Mouse (Mus musculus): ENCODE data around the gene Pawr. TPM values are rescaled to one million over a fixed set of nuclear protein-coding genes. Genes with fewer than 3 reads are reported as not detected.
A peak's percentile ranks its signal among the peaks of the same experiment; 100 is the strongest.

The Pawr gene
- polyA plus RNA-seq (2016; fragmentation: Nextera tagmentation; extraction: Ambion mirVana): 21.0 and 23.2 TPM in 2 replicates

DNA sequence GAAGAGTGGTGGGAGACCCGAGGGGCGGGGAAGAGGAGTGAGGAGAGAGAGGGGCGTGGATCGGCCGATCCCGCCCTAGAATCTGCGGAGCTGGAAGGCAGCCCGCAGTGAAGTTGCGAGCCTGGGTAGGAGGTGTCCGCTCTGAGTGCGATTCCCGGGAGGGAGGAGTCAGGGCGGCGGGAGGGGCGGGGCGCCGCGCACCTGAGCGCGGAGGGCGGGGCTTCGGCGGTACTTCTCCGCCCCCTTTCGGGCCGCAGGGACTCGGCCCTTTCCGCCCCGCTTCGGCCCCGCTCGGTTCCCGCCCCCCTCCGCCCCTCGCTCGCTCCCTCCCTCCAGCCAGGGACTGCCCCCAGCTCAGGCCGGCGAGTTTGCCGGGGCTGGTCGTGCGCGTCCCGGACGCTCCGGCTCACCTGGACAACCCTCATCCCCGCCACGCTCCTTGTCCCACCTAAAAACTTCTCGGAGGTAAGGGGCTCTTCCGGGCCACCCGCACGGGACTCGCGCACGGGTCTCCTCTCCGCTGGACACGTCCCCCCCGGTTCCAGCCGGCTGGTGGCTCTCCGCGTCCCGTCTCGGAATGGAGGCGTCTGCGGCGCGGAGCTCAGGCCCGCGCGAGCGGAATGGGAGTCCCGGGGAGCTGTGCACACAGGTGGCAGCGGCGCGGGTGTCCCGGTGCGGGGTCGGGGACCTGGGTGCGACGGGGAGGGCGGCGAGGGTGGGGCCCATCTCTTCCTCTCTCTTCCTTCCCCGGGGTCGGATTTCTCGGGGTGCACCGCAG lies at the start of gene Pawr:
Gene Pawr (plus strand): TSS at position 338 of the 778 bp plus-strand sequence.
- H3K36me3 ChIP-seq: peaks cover 13% of the 10 kb centered on the region; the same call in 1 of the 2 replicates
- peak within 1 kb of the TSS; percentile 95 for H3K9ac ChIP-seq
- peaks cover 9% of the 10 kb centered on the region; the same call in 1 of the 2 replicates for H3K4me1 ChIP-seq (replicated peaks)
- WGBS: under 1% methylated on average over 65 of the region's 85 CpGs
- H3K4me2 ChIP-seq: peak within 1 kb of the TSS; percentile 79
- peak within 1 kb of the TSS; percentile 90 for H3K27ac ChIP-seq (ENCODE audit: poor library complexity, severe bottlenecking)
- H3K9me3 ChIP-seq (replicated peaks): no peaks in the 10 kb centered on the region
- H3K4me3 ChIP-seq: peak within 1 kb of the TSS; percentile 91
- peak; percentile 94 for ATAC-seq (ENCODE audit: insufficient number of reproducible peaks, low FRiP score)
- H3K27me3 ChIP-seq (replicated peaks): 0 out of 2 replicates have a peak, but pooled peaks cover 3% of the 10 kb centered on the region

DNA sequence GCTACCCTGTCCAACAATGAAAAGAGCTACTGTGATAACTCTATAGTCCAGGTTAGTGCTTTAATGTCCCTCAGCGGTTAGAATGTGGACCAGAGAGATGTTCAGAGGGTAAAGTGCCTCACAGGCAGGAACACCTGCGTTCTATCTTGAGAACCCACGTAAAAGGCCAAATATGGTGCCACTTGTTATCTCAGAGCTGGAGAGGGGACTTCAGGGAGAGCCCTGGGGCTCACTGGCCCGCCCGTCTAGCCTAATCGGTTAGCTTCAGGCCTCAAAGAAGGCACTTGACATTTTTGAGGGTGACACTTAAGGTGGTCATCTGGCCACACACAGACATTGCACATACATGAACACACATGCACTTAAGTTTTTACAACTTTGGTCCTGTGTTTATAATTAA lies 49.6 kb upstream of the Pawr start:
- no peak overlapping the region for H3K27ac ChIP-seq (ENCODE audit: poor library complexity, severe bottlenecking)
- H3K4me1 ChIP-seq (replicated peaks): peaks cover 10% of the 10 kb centered on the region
- WGBS: 49% methylated on average over 6 of the region's 6 CpGs
- no peak overlapping the region for H3K4me3 ChIP-seq
- H3K9ac ChIP-seq: no peak overlapping the region
- no peak for ATAC-seq (ENCODE audit: insufficient number of reproducible peaks, low FRiP score)
- no peak overlapping the region for H3K4me2 ChIP-seq
- no peaks in the 10 kb centered on the region for H3K27me3 ChIP-seq (replicated peaks)
- no peaks in the 10 kb centered on the region for H3K9me3 ChIP-seq (replicated peaks)
- peaks cover 23% of the 10 kb centered on the region for H3K36me3 ChIP-seq

DNA sequence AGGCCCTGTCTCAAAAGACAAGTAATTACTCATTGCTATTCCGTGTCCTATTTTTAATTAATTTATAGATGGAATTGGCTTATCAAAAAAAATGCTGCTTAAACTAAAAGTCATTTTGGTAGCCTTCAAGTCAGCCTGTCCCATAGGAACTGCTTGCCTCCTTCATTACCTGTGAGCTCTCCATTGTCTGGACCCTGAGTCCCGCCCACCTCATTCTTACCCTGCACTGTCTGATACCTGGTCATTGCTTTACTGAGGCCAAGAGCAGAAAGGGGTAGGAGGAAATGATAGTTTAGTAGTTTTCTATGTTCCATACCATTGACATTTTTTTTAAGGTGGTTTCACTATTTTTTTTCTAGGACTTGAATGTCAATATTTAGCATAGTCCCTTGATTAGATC lies 48.5 kb upstream of the Pawr start:
- H3K9me3 ChIP-seq (replicated peaks): no peaks in the 10 kb centered on the region
- no peak overlapping the region for H3K9ac ChIP-seq
- H3K4me1 ChIP-seq (replicated peaks): peaks cover 6% of the 10 kb centered on the region
- H3K4me2 ChIP-seq: no peak overlapping the region
- H3K27ac ChIP-seq (ENCODE audit: poor library complexity, severe bottlenecking): no peak overlapping the region
- no peak overlapping the region for H3K4me3 ChIP-seq
- ATAC-seq (ENCODE audit: insufficient number of reproducible peaks, low FRiP score): no peak
- peaks cover 18% of the 10 kb centered on the region for H3K36me3 ChIP-seq
- 91% methylated on average over 2 of the region's 2 CpGs for WGBS
- H3K27me3 ChIP-seq (replicated peaks): no peaks in the 10 kb centered on the region

DNA sequence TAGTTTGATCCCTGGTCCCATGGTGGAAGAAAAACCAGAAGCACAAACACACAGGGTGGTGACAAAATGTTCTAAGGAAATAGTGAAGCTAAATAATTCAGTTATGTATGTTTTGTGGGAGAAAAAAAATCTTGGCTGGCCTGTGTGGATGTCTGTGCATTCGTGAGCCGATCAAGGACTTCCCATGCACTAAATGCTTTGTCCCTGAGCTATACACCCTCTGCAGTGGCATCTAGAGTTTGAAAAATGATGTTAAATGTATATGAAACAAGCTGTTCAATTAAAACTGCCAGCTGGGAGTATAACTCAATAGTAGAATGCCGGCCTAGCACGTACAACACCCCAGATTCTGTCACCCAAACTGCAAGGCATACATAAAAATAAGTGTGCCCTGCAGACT lies 48.1 kb upstream of the Pawr start:
- WGBS: 94% methylated on average over 4 of the region's 4 CpGs
- Histone ChIP-seq H3K27ac (ENCODE audit: poor library complexity, severe bottlenecking) (no peak overlapping the region), H3K4me2 (no peak overlapping the region), H3K36me3 (peaks cover 18% of the 10 kb centered on the region), H3K4me1 (replicated peaks) (peaks cover 6% of the 10 kb centered on the region), H3K9ac (no peak overlapping the region), H3K9me3 (replicated peaks) (no peaks in the 10 kb centered on the region), H3K4me3 (no peak overlapping the region), H3K27me3 (replicated peaks) (no peaks in the 10 kb centered on the region)
- no peak for ATAC-seq (ENCODE audit: insufficient number of reproducible peaks, low FRiP score)

DNA sequence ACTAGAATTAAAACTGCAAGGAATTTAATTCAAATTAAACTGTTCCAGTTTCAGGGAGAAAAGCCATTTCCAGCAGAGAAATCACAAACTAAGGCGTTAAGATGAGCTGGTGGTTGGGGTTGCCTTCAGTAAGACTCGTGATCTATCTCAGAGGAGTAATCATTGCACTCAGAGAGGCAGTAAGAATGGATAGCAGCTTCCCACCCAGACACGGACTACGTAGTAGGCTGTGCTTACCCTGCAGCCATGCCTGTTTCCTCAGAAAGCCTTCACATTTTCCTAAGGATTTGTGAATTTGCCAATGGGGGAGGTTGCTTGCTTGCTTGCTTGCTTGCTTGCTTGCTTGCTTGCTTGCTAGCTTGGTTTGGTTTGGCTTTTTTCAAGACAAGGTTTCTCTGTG lies 47.5 kb upstream of the Pawr start:
- no peaks in the 10 kb centered on the region for H3K9me3 ChIP-seq (replicated peaks)
- no peak for ATAC-seq (ENCODE audit: insufficient number of reproducible peaks, low FRiP score)
- peaks cover 6% of the 10 kb centered on the region for H3K4me1 ChIP-seq (replicated peaks)
- H3K4me2 ChIP-seq: no peak overlapping the region
- H3K4me3 ChIP-seq: no peak overlapping the region
- peaks cover 18% of the 10 kb centered on the region for H3K36me3 ChIP-seq
- H3K27me3 ChIP-seq (replicated peaks): no peaks in the 10 kb centered on the region
- H3K9ac ChIP-seq: no peak overlapping the region
- WGBS: 78% methylated on average over 4 of the region's 4 CpGs
- no peak overlapping the region for H3K27ac ChIP-seq (ENCODE audit: poor library complexity, severe bottlenecking)

DNA sequence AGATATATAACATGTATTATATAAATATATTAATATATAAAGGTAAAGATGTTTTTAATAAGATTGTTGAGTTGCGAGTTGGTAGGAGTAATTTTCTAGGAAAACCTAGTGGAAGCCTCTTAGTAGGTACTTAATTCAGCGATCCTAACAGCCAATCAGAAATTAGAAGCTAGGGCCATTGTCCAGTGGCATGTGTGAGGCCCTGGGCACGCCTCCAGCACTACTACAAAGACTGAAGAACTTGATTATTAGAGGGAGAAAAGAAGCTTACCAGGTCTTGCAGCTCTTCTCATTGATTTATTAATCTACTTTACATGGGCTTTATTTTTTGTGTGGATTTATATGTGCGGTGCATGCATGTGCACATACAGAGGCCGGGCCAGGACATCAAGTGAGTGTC lies 46.9 kb upstream of the Pawr start:
- H3K27ac ChIP-seq (ENCODE audit: poor library complexity, severe bottlenecking): no peak overlapping the region
- H3K4me1 ChIP-seq (replicated peaks): peaks cover 6% of the 10 kb centered on the region
- 91% methylated on average over 5 of the region's 5 CpGs for WGBS
- no peak overlapping the region for H3K9ac ChIP-seq
- no peaks in the 10 kb centered on the region for H3K27me3 ChIP-seq (replicated peaks)
- no peaks in the 10 kb centered on the region for H3K9me3 ChIP-seq (replicated peaks)
- H3K4me2 ChIP-seq: no peak overlapping the region
- H3K4me3 ChIP-seq: no peak overlapping the region
- ATAC-seq (ENCODE audit: insufficient number of reproducible peaks, low FRiP score): no peak
- H3K36me3 ChIP-seq: peaks cover 15% of the 10 kb centered on the region

DNA sequence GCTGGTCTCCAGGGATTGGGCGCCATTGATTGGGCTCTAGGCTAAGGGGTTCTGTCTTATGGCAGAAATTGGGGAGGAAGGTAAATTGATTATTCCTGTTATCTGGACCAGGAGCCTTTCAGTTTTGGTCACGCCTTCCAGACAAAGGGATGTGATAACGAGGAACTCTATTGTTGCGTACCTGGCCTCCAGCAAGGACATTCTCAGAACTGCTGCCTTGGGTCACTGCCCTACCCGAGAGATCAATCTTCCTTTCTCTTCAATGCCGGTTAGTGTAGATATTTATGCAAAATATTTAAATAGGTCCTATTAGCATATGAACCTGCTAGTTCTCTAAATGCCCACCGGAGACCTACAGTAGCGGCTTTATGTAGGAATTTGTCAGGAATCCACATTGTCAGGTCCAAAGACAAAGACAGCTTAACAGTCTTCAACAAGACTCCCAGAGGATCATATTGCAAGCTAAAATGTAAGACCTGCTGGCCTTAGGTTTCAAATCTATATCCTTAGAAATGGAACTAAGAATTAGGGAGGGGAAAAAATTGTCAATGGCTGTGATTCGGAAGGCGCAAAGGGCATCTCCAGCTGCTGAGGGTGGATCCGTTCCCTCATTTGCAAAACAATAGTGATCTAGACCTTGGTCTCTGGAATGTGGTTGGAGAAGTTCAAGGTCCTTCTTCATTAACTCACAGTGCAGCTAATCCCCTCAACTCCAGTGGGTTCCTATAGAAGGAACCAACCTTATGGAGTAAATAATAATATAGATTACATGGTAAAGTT lies 45.1 kb upstream of the Pawr start:
- 76% methylated on average over 11 of the region's 11 CpGs for WGBS
- peaks cover 6% of the 10 kb centered on the region for H3K4me1 ChIP-seq (replicated peaks)
- peaks cover 6% of the 10 kb centered on the region; the same call in 1 of the 2 replicates for H3K36me3 ChIP-seq
- ATAC-seq (ENCODE audit: insufficient number of reproducible peaks, low FRiP score): no peak
- no peak overlapping the region for H3K4me3 ChIP-seq
- H3K27ac ChIP-seq (ENCODE audit: poor library complexity, severe bottlenecking): no peak overlapping the region
- no peaks in the 10 kb centered on the region for H3K9me3 ChIP-seq (replicated peaks)
- no peak overlapping the region for H3K9ac ChIP-seq
- H3K4me2 ChIP-seq: no peak overlapping the region
- H3K27me3 ChIP-seq (replicated peaks): no peaks in the 10 kb centered on the region

DNA sequence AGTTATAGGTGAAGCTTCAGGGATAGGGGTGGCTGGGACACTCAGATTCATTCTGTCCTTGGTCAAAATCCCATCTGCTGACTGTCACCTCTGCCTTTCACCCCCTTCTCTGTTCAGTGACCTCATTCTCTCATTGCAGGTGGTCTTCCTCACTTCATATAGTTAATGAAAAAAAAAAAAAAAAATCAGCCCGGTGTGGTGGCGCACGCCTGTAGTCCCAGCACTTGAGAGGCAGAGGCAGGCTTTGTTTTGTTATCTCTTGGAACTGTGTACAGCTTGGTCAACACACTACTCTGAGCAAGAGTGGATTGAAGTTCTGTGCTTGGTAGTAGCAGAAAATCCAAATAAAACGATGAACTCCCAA lies 44.5 kb upstream of the Pawr start:
- H3K4me2 ChIP-seq: no peak overlapping the region
- H3K36me3 ChIP-seq: no peaks in the 10 kb centered on the region; the same call in 1 of the 2 replicates
- H3K27me3 ChIP-seq (replicated peaks): no peaks in the 10 kb centered on the region
- no peak overlapping the region for H3K4me3 ChIP-seq
- peaks cover 1% of the 10 kb centered on the region for H3K4me1 ChIP-seq (replicated peaks)
- H3K9ac ChIP-seq: no peak overlapping the region
- 60% methylated on average over 4 of the region's 4 CpGs for WGBS
- H3K9me3 ChIP-seq (replicated peaks): no peaks in the 10 kb centered on the region
- no peak for ATAC-seq (ENCODE audit: insufficient number of reproducible peaks, low FRiP score)
- no peak overlapping the region for H3K27ac ChIP-seq (ENCODE audit: poor library complexity, severe bottlenecking)

DNA sequence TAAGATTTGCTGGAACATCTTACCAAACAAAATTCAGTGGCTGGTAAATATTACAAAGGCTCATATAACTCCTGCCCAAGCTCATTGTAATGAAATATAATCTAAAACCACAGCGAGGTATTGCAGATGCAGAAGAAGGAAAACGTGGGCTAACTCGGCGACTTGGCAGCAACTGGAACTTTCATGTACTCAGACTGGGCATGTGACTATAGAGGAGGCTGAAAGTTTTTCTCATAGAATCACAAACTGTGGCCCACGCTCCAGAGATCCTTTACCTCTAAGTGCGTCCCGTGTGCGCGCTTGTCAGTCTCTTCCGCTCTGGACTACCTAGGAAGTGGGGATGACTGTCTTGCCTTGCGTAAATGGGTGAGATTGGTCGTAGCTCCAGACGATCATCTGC lies 41.9 kb upstream of the Pawr start:
- no peaks in the 10 kb centered on the region for H3K27me3 ChIP-seq (replicated peaks)
- no peak overlapping the region for H3K4me3 ChIP-seq
- no peaks in the 10 kb centered on the region; the same call in 1 of the 2 replicates for H3K4me1 ChIP-seq (replicated peaks)
- no peaks in the 10 kb centered on the region for H3K9me3 ChIP-seq (replicated peaks)
- H3K27ac ChIP-seq (ENCODE audit: poor library complexity, severe bottlenecking): no peak overlapping the region
- no peaks in the 10 kb centered on the region for H3K36me3 ChIP-seq
- no peak for ATAC-seq (ENCODE audit: insufficient number of reproducible peaks, low FRiP score)
- no peak overlapping the region for H3K9ac ChIP-seq
- 91% methylated on average over 13 of the region's 13 CpGs for WGBS
- H3K4me2 ChIP-seq: no peak overlapping the region

DNA sequence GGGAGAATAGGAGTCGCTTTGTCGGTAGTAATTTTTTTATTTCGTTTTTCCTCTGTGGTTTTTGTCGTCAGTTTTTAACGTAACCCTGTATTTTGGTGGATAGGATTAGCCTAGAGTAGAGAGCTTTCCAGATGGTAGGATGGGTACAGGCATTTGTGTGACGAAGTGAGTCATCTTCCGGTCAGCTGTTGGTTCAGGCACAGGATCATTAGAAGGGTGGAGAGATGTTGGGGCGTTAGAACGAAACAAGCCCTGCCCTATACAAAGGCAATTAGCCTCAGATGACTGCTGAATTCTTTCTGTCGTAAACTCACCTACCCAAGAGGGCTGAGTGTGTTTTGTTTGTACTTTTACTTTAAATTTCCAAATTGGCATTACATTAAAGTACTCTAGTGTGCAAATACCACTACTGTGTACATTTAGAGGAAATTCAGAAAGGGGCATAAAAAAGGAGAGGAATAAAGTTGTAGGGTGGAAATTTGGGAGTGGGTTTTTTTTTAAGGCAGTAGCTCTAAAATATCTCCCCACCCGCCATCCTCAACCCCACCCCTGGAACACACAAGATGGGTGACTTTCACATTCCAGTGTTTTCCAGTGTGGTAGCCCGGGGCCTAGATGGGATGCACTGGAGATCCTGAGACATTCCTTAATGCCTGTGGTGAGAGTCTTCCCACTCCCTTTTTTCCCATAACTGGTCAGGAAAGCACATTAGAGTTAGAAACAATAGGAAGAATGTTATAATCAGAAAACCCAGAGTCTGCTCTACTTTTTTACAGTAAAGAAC lies 40.0 kb upstream of the Pawr start:
- H3K4me2 ChIP-seq: no peak overlapping the region
- no peaks in the 10 kb centered on the region for H3K36me3 ChIP-seq
- H3K27me3 ChIP-seq (replicated peaks): no peaks in the 10 kb centered on the region
- H3K9me3 ChIP-seq (replicated peaks): no peaks in the 10 kb centered on the region
- H3K9ac ChIP-seq: no peak overlapping the region
- no peaks in the 10 kb centered on the region for H3K4me1 ChIP-seq (replicated peaks)
- WGBS: 84% methylated on average over 12 of the region's 12 CpGs
- H3K27ac ChIP-seq (ENCODE audit: poor library complexity, severe bottlenecking): no peak overlapping the region
- ATAC-seq (ENCODE audit: insufficient number of reproducible peaks, low FRiP score): no peak
- no peak overlapping the region for H3K4me3 ChIP-seq

DNA sequence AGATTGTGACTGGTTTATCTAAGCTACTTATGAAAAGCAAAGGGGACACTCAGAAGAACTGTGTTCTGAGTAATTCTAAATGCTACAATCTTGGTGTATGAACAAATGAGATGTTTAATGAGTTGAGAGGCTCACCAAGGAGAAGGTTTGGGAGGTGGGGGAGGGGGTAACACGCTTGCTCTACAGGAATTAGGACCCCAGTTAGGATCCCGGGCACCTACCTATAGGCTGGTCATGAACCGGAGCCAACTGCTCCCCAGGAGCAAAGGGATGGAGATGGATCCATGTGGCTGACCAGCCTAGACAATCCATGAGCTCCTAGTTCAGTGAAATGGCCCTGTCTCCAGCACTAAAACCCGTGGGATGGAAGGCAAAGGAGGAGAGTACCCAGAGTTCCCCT lies 39.3 kb upstream of the Pawr start:
- Histone ChIP-seq H3K4me2 (no peak overlapping the region), H3K9ac (no peak overlapping the region), H3K4me1 (replicated peaks) (no peaks in the 10 kb centered on the region), H3K27ac (ENCODE audit: poor library complexity, severe bottlenecking) (no peak overlapping the region), H3K36me3 (no peaks in the 10 kb centered on the region), H3K27me3 (replicated peaks) (no peaks in the 10 kb centered on the region), H3K9me3 (replicated peaks) (no peaks in the 10 kb centered on the region), H3K4me3 (no peak overlapping the region)
- WGBS: 82% methylated on average over 4 of the region's 4 CpGs
- ATAC-seq (ENCODE audit: insufficient number of reproducible peaks, low FRiP score): no peak

Measured in heart, embryonic 12.5 days (tissue).